Mouse (Mus musculus): ENCODE measurements at regions not wholly inside any gene's neighbourhood (a gene's known extent, or its start where the extent isn't known, plus 50 kb on each side); places are given as distances from the start of the nearest gene placed in this dataset.

DNA sequence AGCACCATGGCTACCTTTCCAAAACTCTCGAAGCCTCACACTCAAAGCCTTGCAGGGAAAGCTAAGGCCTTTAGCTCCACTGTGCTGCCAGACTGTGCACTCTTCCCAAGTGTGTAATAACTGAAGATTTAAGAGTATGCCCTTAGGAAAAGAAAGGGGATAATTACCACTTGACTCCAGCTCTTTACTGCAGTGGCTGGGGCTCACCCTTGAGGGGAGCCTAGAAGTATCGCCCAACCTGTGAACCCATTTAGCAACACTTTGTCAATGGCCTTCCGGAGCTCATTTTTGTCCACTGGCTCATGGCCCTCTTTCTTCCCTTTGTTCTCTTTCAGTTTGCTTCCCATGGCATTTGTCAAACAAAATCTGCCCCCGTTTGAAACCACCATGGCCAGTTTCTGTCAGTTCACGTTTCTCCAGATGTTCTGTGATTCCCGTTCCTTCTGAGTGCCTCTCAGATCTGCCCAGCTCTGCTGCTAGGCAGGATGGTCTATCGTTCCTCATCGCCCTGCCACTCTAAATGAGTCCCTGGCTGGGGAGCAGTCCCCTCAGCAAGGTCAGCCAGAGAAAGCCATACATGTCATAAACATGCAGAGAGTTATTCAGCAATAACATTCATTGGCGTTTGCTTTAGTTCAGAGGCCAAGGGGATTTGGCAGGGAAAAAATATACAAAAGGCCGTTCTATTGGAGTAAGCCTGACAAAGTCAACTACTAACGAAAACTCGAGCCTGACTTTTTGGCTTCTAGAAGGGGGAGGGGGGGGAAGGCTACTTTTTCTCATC is 80.9 kb upstream of the Nckap5 start:
- no peak for DNase-seq

DNA sequence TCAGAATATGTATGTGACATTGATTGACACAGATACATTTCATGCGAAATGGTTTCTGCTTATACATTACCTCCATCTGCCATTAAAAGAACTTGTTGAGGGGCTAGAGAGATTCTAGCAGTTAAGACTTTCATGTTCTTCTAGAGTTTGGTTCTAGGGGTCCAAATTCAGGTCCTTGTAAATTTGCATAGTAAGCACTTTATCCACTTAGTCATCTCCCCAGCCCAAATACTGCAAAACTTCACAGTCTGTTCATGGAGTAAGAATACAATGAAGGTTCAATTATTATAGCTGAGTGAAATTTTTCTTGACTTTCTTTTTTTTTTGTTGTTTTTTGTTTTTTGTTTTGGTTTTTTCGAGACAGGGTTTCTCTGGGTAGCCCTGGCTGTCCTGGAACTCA is 76.8 kb upstream of the Nckap5 start:
- DNase-seq: no peak

DNA sequence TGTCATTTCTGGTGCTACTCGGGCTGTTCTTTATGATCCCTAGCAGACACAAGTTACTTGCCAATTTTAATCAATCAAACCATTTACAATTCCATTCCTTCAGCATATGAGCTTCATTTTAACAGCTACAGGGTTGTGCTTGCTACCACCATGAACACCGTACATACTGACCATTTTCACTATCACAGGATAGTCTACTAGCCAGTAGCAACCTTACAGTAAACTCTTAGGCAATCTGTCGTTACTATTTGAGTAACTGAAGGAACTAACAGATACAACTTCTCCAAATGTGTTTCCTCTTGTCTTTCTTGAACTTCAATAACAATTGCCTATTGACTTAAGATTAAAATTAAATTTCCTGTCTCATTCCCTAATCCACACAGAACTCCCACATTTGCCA is 67.9 kb upstream of the Nckap5 start:
- DNase-seq: no peak

DNA sequence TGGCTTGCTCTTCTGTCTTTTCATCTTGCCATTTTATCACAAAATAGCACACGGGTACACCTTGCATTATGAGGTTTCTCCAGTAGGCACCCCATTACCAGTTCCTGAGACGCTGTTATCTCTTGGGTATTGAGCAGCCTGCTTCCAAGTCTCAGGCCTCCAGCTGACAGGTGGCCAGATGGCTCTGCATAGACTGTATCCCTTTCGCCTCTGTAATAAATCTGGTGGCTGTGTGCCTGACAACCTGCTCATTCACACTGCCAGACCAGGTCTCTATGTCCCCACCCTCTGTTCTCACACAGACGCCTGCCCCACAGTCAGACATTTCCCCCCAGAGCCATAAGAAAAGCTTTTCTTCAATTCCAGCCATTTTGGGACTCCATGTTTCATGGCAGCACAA is 66.3 kb upstream of the Nckap5 start:
- DNase-seq: no peak

DNA sequence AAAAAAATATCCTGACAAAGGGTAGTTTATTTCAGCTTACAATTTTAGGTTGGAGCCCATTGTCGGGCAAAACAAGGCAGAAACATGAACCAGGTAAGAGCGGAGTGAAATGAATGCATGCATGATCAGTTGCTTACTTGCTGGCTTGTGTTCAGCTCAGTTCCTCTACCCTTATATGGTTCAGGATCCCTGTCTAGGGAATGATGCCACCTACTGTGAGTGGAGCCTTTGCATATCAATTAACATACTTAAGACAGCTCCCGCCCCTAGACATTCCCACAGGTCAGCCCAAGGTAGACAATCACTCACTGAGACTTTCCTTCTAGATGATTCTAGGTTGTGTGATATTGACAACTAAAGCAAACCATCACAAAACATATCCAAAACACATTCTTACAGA is 50.2 kb upstream of the Nckap5 start:
- DNase-seq: no peak
